Mouse (Mus musculus) hindbrain, postnatal 0 days (tissue): ENCODE results near the gene Caml. TPM values are rescaled to one million over a fixed set of nuclear protein-coding genes. Genes with fewer than 3 reads are reported as not detected.
"Not testable (repeated sequence)": the region's sequence is repeated elsewhere in the genome, so short reads cannot be mapped to it uniquely, and the experiment has no call there.

ENCODE experiments used
- ATAC-seq: fragments of 200-750 bp; cut with Nextera tagmentation; 2 replicates; pipeline ENCODE4 v1.8.0; 2017; ENCODE audit warnings: mild to moderate bottlenecking, moderate TSS enrichment, moderate library complexity
- DNase-seq: peaks from one replicate; pipeline ENCODE4 v3.0.0-alpha.2; 2015; ENCODE audit warnings: low spot score
- H3K27ac ChIP-seq: fragments of 300-500 bp; sonication (generic); 2 replicates; pipeline ENCODE4 v1.5.1; 2014; ENCODE audit warnings: mild to moderate bottlenecking
- H3K27me3 ChIP-seq: fragments of 300-500 bp; sonication (generic); 2 replicates; pipeline ENCODE4 v1.6.1; 2014; ENCODE audit warnings: low read length, mixed read lengths; ENCODE audit not compliant: insufficient read depth
- H3K36me3 ChIP-seq: fragments of 300-500 bp; sonication (generic); 2 replicates; pipeline ENCODE4 v1.6.1; 2014; ENCODE audit warnings: low read length, mixed read lengths; ENCODE audit not compliant: insufficient read depth
- H3K4me1 ChIP-seq: fragments of 300-500 bp; sonication (generic); 2 replicates; pipeline ENCODE4 v1.6.1; 2014; ENCODE audit warnings: antibody characterized with exemption, low read length, mixed read lengths; ENCODE audit not compliant: insufficient read depth
- H3K4me2 ChIP-seq: fragments of 300-500 bp; sonication (generic); 2 replicates; pipeline ENCODE4 v1.6.1; 2014; ENCODE audit warnings: low read depth, mild to moderate bottlenecking, low read length, moderate library complexity, mixed read lengths
- H3K4me3 ChIP-seq: fragments of 300-500 bp; sonication (generic); 2 replicates; pipeline ENCODE4 v1.5.1; 2014; ENCODE audit warnings: low read length
- H3K9ac ChIP-seq: fragments of 300-500 bp; sonication (generic); replicated peaks from 2 replicates; pipeline ENCODE4 v1.6.1; 2014; ENCODE audit warnings: mild to moderate bottlenecking, low read length, moderate library complexity, mixed read lengths
- H3K9me3 ChIP-seq: fragments of 300-500 bp; sonication (generic); 2 replicates; pipeline ENCODE4 v1.6.1; 2016; ENCODE audit warnings: low read length, mixed read lengths
- CTCF ChIP-seq: IDR thresholded peaks from 2 replicates; pipeline ENCODE4 v1.5.1; 2016; ENCODE audit warnings: antibody characterized with exemption, control low read depth, low read depth
- WGBS: fragments of 180-500 bp; shearing (Covaris S2); extraction: QIAGEN DNeasy Blood & Tissue Kit; methylation state at CpG from one replicate; pipeline ENCODE4 v1.1.7; 2014; 5-methylcytosine and 5-hydroxymethylcytosine counted together
- polyA plus RNA-seq: library from polyadenylated mRNA; unstranded; fragments of >200 nt; fragmentation: Nextera tagmentation; extraction: Ambion mirVana; gene quantifications from 2 replicates; pipeline ENCODE4 v1.2.1, GENCODE M21; 2015
- total RNA-seq: library from RNA; depleted of rRNA; stranded (reverse); fragments of >200 nt; gene quantifications from 2 replicates; pipeline ENCODE4 v1.2.3, GENCODE M21; 2014

The Caml gene
- total and polyA plus RNA-seq, 2 experiments from 2014 or later: 70.3 to 105 TPM

DNA sequence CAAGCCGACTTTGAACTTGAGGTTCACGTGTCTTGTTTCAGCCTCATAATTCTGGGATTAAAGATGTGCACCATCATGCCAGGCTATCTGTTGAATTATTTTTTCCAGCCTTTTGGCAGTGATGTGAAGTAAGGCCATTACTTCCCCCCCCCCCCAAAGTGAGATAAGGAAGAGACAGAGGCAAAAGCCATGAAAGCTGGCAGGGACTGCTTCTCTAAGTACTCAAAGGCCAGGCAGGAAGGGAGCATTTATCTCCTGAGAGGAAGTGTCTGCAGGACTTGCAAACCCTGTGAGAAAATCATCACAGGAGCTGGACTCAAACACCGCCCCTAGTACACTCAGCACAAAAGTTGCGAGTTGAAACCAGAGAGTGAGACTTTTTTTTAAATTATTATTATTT is 3.5 kb upstream of the Caml start:
- TF ChIP-seq CTCF: no peak
- WGBS: 91% methylated on average over 4 of the region's 4 CpGs
- no peak for ATAC-seq

DNA sequence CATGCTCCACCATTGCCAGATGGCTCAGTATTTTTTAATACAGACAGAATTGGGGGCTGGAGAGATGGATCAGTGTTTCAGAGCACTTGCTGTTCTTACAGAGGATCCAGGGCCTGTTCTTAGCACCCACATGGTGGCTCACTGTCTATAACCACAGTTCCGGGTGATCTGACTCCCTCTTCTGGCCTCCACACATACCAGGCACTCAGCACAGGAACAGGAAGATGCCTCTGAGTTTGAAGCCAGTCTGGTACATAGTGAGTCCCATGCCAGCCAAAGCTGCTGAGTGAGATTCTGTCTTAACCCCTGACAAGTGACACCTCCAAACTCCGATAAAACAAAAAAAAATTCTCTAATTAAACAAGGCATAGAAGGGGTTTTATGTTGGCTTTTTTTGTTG is 2.5 kb upstream of the Caml start:
- H3K36me3 ChIP-seq: no peaks in the 10 kb centered on the region
- DNase-seq (no peak), ATAC-seq (no peak)
- TF ChIP-seq CTCF: no peak
- H3K9ac ChIP-seq: no peak overlapping the region
- H3K4me2 ChIP-seq: no peak overlapping the region
- H3K9me3 ChIP-seq: no peaks in the 10 kb centered on the region
- 85% methylated on average over 2 of the region's 2 CpGs for WGBS
- H3K27ac ChIP-seq: no peak overlapping the region
- H3K27me3 ChIP-seq: no peaks in the 10 kb centered on the region
- peaks cover 17% of the 10 kb centered on the region for H3K4me1 ChIP-seq
- H3K4me3 ChIP-seq: no peak overlapping the region

More for the DNA sequence above, 3.5 kb upstream of the Caml start:
- Histone ChIP-seq H3K9me3 (no peaks in the 10 kb centered on the region), H3K36me3 (no peaks in the 10 kb centered on the region), H3K27me3 (no peaks in the 10 kb centered on the region), H3K27ac (no peak overlapping the region), H3K4me3 (no peak overlapping the region), H3K9ac (no peak overlapping the region), H3K4me2 (no peak overlapping the region), H3K4me1 (peaks cover 13% of the 10 kb centered on the region)
- no peak for DNase-seq

DNA sequence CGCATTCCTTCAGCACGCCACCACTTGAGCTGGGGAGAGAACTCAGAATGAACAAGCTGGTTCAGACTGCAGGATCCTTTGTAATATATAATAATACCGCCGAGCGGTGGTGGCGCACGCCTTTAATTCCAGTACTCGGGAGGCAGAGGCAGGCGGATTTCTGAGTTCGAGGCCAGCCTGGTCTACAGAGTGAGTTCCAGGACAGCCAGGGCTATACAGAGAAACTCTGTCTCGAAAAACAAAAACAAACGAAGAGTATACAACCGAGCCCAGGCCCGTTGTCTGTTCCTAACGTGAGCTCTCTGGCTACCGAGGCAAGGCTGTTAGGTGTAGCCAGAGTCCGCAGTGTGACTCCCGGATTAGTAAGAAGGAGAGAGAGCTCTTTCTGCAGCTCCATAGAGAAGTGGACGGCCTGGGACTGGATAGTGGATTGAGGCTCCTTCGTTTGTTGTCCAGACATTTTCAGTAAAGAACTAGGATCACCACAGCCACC is 603 bp upstream of the Caml start:
- peak; percentile 30 for ATAC-seq
- not testable (repeated sequence) for H3K27me3 ChIP-seq, H3K36me3 ChIP-seq, DNase-seq, H3K9me3 ChIP-seq
- WGBS: 27% methylated on average over 20 of the region's 20 CpGs
- H3K9ac ChIP-seq: peak overlapping the region; percentile 81
- H3K4me2 ChIP-seq: peak overlapping the region; percentile 88
- H3K4me1 ChIP-seq: peaks cover 17% of the 10 kb centered on the region
- H3K4me3 ChIP-seq: peak overlapping the region; percentile 77
- H3K27ac ChIP-seq: peak overlapping the region; percentile 95

DNA sequence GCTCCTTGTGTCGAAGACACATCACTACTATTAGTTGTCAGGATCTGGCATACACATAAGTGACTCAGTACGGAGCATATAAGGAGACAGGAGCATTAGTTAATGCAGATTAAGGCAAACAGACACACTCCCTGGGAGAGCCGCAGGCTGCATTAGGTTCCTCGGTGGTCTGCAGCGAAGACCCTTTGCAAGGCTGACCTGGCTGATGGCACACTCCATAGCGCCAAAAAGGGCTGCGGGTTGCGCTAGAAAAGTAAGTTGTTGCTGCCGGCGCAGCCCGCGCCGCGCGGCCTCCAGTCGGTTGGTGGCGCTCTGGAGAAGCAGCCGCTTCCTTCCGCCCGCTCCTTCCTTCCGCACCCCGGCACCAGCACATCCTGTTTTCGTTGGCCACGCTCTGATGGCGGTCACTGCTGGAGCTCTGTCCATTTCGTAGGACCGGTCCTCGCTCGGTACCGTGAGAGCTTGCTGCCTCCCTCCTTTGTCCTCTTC is 11.9 kb downstream of the Caml start, which contains the start of gene Ddx46:
Gene Ddx46, plus strand, starts transcription at position 389 of the 489 bp plus-strand sequence.
- Histone ChIP-seq H3K4me2 (peak within 1 kb of the TSS; percentile 80), H3K4me1 (no peaks in the 10 kb centered on the region), H3K4me3 (peak within 1 kb of the TSS; percentile 95), H3K27me3 (no peaks in the 10 kb centered on the region), H3K9me3 (no peaks in the 10 kb centered on the region), H3K36me3 (peaks cover 22% of the 10 kb centered on the region), H3K27ac (peak within 1 kb of the TSS; percentile 76), H3K9ac (peak within 1 kb of the TSS; percentile 88)
- ATAC-seq (peak; percentile 95), DNase-seq (peak; percentile 94)
- 6% methylated on average over 27 of the region's 30 CpGs for WGBS
- TF ChIP-seq CTCF: peak; percentile 93

DNA sequence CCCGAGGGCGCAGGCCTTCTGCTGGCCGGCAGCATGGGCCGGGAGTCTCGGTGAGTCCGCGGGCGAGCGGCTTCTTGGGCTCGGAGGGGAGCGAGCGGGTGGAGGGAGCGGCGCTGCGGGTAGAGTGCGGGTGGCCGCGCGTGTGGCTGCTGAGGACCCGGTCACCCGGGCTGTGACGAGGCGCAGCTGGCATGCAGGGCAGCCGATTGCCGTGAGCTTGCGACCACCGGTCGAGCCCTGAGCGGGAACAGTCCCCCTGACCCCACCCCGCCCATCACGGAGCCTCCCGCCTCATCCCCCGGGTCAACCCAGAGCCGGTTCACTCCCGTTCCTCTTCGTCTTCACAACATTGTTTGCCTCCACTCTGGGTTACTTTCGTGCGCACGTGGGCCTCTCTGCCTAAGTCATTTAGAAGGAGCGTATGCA is 12.4 kb downstream of the Caml start:
- ATAC-seq (peak; percentile 73), DNase-seq (no peak)
- WGBS: under 1% methylated on average over 38 of the region's 40 CpGs
- peaks cover 26% of the 10 kb centered on the region for H3K36me3 ChIP-seq
- H3K4me1 ChIP-seq: no peaks in the 10 kb centered on the region
- H3K4me2 ChIP-seq: peak overlapping the region; percentile 80
- H3K9me3 ChIP-seq: no peaks in the 10 kb centered on the region
- peak overlapping the region; percentile 95 for H3K4me3 ChIP-seq
- no peaks in the 10 kb centered on the region for H3K27me3 ChIP-seq
- peak overlapping the region; percentile 76 for H3K27ac ChIP-seq
- H3K9ac ChIP-seq: peak overlapping the region; percentile 88
- TF ChIP-seq CTCF: no peak

DNA sequence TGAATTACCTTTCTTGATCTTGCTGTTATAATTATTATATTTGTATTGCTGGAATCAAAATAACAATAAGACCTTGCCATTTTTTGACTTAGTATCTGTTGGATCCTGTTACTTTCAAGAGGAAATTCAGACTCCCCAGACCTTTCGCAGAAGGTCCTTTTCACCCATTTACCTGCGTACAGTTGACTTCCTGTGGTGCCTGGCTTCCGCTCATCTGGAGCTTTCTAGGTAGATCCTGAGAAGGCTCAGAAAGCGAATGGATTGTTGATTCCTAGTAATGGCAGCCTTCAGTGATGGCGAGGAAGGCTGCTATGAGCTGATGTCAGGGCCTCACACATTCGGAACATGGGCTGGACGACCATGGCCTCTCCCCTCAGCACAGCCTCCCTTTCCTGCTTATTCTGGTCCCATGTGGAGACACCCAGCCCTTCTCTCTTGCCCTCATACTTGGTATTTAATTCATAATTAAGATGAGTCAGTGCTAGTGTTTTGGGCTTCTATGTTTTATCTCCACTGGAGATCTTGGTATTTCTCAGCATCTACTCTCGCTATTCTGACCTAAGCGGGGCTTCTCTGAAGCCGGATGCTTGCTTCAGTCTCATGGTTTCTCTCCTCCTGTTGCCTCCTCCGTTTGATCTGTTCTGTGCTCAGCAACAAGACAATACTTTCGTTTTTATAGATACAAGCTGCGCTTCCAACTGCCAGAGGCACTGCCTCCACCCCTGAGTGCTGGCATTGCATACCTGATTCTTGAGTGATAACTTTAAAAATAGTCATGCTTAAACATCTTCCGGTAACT is 13.6 kb downstream of the Caml start:
- Histone ChIP-seq H3K4me2 (peak overlapping the region; percentile 80), H3K4me3 (peak overlapping the region; percentile 95; the same call in 1 of the 2 replicates), H3K27ac (no peak overlapping the region), H3K36me3 (peaks cover 32% of the 10 kb centered on the region), H3K27me3 (no peaks in the 10 kb centered on the region), H3K9ac (no peak overlapping the region), H3K4me1 (no peaks in the 10 kb centered on the region), H3K9me3 (no peaks in the 10 kb centered on the region)
- DNase-seq: no peak
- TF ChIP-seq CTCF: no peak
- no peak for ATAC-seq
- 90% methylated on average over 14 of the region's 14 CpGs for WGBS

DNA sequence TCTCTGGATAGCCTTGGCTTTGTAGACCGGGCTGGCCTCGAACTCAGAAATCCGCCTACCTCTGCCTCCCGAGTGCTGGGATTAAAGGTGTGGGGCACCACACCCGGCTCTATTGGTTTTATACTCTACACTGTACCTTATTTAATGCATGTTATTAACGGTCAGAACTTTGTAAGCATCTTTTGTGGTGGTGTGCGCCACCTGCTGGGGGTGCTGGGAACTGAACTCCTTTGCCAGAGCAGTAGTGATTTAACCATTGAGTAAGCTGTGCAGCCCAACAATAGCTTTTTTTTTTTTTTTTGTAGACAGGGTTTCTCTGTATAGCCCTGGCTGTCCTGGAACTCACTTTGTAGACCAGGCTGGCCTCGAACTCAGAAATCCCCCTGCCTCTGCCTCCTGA is 17.7 kb downstream of the Caml start:
- H3K9me3 ChIP-seq, H3K27me3 ChIP-seq, H3K27ac ChIP-seq, H3K4me2 ChIP-seq, H3K4me3 ChIP-seq, H3K9ac ChIP-seq, H3K4me1 ChIP-seq, ATAC-seq: not testable (repeated sequence)
- peak; percentile 78 for DNase-seq
- peaks cover 29% of the 10 kb centered on the region for H3K36me3 ChIP-seq
- 48% methylated on average over 8 of the region's 8 CpGs for WGBS
- TF ChIP-seq CTCF: peak; percentile 82
